Mouse (Mus musculus): ENCODE results near the gene Htatip2.

Gene Htatip2

DNA sequence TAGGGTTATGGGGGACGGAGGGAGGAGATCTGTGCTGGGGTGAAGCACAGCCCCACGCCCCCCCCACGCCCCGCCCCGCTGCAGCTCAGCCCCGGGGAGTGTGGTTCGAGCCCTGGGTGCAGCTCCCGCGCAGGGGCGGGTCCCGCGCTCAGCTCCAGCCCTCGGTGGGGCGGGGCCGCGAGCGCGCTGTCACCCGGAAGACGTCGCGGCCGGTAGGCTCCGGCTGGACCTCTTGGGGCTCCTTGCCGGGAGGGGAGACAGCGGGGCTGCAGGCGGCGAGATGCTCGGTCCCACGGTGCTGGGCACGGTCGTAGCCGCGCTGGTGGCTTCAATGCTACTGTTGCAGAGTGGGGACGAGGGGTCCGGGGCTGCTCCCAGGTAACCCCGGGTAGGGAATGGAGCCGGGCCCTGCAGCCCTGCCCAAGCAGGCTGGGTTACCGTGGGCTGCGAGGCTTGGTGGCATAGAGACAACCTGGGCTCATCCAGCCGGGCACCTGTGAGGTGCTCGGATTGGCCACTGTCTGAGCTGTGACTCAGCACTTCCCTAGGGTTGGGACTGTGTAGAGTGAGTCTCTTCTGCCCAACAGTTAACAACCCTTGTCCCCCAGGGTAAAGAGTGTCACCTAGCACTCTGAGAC is at the start of gene Htatip2:
TSS of gene Htatip2 (plus strand) at position 182 of the 638 bp plus-strand sequence.
- peak; percentile 46 to 48 for DNase-seq (ENCODE audit: low spot score in 2 of 2)

DNA sequence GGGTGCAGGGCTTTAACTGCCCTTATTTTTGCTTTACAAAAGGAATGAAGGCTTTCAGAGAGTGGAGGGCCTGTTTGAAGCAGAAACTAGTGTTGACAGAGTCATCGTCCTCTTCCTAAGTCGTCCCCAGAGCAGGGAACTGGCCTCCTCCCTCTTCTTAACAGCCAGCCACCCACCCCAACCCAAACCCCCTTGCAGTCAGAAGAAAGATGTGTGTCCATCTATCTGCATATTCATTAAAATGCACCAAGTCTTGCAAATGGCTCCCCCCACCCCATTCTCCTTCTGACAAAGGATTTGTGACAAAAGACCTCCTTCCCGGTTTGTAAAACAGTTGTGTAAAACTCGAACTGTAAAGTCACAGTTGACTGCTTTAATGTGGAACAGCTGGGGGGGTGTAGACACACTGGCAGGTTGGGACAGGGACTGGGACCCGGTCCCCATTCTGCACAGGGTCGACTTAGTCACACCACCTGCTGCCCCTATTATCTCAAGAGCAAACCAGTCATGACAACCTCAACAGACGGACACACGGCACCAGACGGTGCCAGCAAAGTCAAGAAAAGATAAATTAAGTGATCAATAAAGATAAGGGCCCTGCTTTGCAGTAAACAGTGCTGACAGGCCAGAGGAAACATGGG is 49.4 kb upstream of the Htatip2 start:
- no peak for DNase-seq (ENCODE audit: low spot score in 2 of 2)

DNA sequence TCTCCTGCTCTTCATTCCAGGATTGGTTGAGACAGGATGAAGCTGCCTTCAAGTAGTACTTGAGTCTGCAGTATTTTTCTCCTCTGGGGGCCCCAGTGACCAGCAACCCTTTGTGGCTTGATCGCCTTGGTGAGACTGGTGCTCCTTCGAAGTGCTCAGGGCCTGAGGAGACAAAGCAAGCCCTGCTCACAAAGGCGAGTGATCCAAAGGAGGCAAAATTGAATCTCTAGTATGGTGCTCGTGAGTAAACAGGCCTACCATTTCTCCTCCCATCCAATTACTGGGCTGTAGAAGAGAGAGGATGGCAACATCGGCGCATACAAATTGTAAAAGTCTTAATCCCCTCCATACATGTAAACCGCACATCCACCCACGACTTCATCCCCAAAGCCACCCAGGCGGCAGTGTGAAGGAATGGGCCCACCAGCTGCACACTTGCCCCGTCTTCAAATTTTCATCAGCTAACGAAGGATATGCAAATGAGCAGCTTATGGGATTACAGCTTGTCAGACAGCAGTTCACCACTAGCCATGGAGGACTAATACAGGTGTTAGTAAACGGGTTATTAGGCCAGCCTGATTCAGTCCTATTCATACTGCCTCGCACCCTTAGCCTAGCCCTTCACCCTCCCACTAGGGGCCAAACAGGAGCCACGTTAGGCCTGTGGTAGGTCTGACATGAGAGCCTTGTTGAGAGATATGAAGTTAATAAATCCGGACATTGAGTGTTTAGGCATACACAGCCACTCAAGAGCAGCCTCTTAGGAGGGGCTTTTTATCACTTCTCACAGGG is 40.8 kb upstream of the Htatip2 start:
- DNase-seq (ENCODE audit: low spot score in 2 of 2), result no peak

DNA sequence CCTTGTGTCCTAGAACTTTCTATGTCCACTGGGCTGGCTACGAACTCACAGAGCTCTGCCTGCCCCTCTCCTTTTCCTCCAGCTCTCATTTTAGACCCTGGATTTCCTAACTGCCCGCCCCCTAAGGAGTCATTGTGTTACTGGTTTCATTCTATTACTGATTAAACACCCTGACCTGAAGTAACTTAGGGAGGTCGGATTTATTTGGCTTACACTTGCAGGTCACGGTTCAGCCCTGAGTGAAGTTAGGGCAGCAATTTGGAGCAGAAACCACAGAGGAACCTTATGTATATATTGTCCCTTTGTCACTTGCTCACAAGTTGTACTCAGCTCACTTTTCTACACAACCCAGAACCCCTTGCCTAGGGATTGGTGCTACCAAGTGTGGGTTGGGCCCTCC is 24.6 kb upstream of the Htatip2 start:
- no peak for DNase-seq (ENCODE audit: low spot score in 2 of 2)

DNA sequence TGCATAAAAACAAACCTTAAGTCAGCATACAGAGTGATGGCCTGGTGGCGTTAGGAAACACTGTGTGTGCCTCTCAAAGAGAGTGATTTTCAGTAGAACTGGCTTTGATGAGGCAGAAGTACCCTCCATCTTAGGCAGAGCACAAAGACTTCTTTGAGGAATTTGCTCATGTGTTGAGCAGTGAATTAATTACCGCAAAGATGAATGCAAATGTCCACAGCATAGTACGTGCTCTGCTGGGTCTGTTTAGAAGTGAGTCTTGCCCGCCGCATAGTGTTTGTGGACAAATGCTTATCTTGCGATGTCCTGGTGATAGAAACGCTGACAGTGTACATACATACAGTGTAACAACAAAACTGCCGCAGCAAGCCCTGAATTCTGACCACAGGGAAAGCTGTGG is 19.5 kb upstream of the Htatip2 start:
- DNase-seq (ENCODE audit: low spot score in 2 of 2), result no peak

GRCm38 (mm10) chr7:49741474-49741873 is 17.4 kb upstream of the Htatip2 start:
- DNase-seq (ENCODE audit: low spot score in 2 of 2), result no peak

DNA sequence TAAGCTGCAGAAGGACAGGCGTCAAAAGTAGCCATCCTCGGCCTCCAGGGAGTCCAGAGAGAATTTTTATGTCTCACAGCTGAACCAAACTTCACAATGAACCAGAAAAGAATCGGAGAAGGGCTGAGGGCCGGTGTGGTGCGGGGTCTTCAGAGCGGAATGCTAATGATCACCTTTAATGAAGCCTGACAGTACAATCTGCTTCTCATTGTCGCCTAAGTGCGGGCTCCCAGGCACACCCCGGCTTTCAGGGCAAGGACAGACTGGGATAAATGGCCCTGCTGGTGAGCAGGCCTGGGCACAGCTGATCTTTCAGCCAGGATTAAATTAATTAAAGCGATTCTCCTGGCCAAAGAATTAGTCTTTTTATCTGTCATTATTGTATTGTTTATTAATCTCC is 17.0 kb upstream of the Htatip2 start:
- no peak for DNase-seq (ENCODE audit: low spot score in 2 of 2)

DNA sequence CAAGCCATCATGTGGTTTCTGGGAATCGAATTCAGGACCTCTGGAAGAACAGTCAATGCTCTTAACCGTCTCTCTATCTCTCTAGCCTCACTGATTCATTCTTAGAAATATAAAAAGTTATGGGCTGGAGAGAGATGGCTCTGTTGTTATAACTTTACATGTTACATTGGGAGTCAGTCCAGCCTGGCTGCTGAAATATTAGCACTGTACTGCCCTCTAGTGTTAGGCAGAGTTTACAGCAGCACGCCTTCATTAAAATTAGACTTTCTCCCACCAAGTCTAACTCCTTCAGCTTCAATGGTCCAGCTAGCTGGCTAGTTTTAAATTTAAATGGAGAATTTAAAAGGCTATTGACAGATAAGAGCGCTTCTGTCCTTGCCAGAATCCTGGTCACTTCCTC is 7.8 kb upstream of the Htatip2 start:
- DNase-seq (ENCODE audit: low spot score in 2 of 2), result peak; percentile 14 to 24

- peak; percentile 19 to 41 for DNase-seq (ENCODE audit: low spot score in 2 of 2)
Observed at GRCm38 (mm10) chr7:49752730-49753506, 6.0 kb upstream of the Htatip2 start.

- peak; percentile 56 to 68 for DNase-seq (ENCODE audit: low spot score in 2 of 2)
Observed at GRCm38 (mm10) chr7:49754767-49755166, 4.1 kb upstream of the Htatip2 start.

DNA sequence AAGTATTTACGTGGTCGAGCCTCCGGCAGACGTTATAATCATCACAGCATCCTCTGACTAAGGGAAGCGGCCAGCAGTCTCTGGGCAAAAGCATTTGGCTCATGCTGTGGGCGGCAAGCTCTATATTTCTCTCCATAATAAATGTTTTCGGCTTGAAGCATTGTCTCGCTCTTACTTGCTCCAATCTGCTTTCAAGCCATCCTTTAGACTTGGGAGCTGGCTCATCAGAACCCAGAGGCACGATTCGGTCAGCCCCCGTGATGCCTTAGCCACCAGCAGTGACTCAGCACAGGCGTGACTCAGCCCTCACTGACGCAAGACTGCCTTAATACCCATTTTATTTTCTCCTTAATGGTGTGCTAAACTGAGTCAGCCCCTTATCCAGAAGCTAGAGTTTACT is 3.7 kb downstream of the Htatip2 start:
- DNase-seq (ENCODE audit: low spot score in 2 of 2), result no peak

GRCm38 (mm10) chr7:49764011-49764716 is 5.2 kb downstream of the Htatip2 start:
- DNase-seq (ENCODE audit: low spot score in 2 of 2), result no peak

- no peak for DNase-seq (ENCODE audit: low spot score in 2 of 2)
Observed at GRCm38 (mm10) chr7:49766166-49766565, 7.3 kb downstream of the Htatip2 start.

GRCm38 (mm10) chr7:49768509-49768908 is 9.6 kb downstream of the Htatip2 start:
- no peak for DNase-seq (ENCODE audit: low spot score in 2 of 2)

GRCm38 (mm10) chr7:49774396-49774795 is 15.5 kb downstream of the Htatip2 start:
- DNase-seq (ENCODE audit: low spot score in 2 of 2), result no peak

- no peak for DNase-seq (ENCODE audit: low spot score in 2 of 2)
Observed at GRCm38 (mm10) chr7:49777585-49777984, 18.7 kb downstream of the Htatip2 start.

DNA sequence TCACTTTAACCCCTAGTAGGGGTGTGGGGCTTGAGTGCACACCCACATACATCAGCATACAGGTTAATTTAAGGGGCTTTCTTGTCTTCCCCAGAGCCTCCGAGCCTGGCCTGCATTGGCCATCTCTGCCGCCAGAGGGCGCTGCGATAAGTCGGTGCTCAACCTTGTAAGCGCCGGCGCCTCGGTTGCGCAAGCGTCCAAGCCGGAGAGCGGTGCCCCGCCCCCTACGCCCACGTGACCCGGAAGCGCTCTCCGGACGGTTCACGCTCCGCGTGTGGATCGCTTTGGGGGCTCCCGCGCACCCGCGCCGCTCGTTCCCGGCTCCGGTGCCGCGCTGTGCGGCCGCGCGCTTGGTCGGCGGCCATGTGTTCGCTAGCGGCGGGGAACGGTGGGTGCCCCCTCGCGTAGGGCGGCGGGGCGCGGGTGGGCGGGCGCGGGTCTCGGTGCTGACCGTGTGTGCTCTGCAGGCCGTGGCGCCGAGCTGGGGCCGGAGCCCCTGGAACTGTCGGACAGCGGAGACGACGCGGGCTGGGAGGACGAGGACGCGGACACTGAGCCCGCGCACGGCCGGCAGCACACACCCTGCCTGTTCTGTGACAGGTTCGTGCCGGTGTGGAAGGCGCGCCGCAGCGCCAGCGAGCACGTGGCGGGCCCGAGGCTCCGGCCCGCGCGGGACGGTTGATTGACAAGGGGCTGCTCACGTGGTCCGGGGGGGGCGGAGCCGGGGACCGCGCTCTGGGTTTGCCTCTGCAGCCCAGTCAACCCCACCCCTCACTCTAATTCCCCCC is 19.4 kb downstream of the Htatip2 start, which contains the start of gene Prmt3:
TSS of gene Prmt3 (plus strand) at position 233 of the 788 bp plus-strand sequence.
- peak; percentile 95 to 98 for DNase-seq (ENCODE audit: low spot score in 2 of 2)

DNA sequence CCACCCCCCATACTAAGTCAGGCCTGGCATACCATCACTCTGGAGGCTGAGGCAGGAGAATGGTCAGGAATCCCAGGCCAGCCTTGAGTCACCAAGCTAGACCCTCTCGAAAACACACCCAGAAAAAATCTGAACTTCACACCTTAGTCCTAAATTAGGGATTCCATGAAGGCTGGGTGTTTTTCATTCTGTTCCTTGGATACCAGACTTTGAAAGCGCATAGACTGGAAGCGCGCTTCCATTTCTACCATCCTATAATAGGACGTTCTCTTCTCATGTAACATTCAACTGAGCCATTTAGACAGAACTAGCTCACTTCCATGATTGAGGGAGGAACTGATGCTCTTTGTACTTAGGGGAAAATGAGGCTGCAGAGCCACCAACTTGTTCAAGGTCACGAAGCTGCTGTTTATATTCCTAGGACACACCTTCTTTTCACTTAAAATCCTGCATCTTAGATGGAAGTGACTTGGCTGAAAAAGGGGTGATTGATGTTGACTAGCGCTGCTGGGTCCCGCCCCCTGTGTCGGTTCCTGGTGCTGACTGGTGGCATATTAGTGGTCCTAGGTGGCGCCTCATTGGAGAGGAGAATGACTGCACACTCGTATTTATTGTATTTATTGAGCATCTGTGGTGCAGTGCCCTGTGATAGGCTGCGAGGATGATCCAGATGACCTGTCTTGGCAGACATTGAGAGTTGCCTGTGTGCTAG is 20.1 kb downstream of the Htatip2 start:
- DNase-seq (ENCODE audit: low spot score in 2 of 2), result peak in 1 of 2 experiments; percentile 21

DNA sequence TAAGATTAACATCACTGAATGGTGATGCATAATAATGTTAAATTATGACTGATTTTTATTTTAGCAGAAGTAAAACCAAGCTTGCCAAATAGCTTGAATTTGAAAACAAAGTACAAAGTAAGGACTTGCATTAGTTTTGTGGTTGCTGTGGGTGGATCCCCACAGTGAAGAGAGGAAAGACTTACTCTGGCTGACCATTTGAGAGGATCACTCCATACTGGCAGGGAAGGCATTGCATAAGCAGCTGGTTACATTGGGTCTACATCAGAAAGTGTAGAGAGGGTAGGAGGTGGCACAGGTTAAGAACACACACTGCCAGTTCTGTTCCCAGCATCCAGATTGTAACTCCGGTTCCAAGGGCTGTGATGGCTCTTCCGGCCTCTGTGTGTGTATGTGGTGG is 24.1 kb downstream of the Htatip2 start:
- no peak for DNase-seq (ENCODE audit: low spot score in 2 of 2)

DNA sequence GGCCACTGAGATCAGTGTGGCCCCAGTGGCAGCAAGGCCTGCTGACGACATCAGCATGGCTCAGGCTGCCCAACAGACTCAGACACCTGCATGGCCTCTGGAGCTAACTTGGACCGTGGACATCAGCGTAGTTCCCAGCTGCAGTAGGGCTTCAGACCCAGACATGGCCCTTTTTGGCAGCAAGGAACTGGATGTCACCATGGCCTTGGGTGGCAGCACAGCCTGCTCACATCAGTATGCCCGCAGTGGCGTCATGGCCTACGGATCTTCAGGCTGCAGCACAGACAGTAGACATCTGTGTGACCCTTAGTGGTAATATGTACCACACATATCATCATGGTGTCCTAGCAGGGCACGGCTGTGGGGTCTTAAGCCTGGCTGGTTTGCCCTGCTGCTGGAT is 26.2 kb downstream of the Htatip2 start:
- DNase-seq (ENCODE audit: low spot score in 2 of 2), result no peak
